Mouse (Mus musculus): Measurements from ENCODE around the gene Zfp867.

Zfp867 gene

DNA sequence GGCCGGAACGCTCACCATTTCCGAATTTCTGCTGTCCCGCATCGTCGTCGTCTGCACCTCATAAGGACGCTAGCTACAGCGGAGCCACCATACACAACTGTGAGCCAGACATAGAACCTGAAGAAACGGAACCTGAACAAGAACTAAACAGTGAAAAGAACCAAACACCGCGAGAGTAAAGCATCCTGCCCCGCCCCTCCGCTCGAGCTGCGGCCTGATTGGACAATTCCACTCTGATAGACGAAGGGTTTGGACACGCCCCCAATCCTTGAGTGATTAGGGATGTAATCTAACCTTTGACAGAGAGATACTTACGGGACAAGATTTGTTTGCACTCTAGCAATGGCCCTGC lies at the start of gene Zfp867:
Zfp867 (minus strand) TSS at position 149 of the 352 bp plus-strand sequence.
- DNase-seq: peak; percentile 88 to 89

DNA sequence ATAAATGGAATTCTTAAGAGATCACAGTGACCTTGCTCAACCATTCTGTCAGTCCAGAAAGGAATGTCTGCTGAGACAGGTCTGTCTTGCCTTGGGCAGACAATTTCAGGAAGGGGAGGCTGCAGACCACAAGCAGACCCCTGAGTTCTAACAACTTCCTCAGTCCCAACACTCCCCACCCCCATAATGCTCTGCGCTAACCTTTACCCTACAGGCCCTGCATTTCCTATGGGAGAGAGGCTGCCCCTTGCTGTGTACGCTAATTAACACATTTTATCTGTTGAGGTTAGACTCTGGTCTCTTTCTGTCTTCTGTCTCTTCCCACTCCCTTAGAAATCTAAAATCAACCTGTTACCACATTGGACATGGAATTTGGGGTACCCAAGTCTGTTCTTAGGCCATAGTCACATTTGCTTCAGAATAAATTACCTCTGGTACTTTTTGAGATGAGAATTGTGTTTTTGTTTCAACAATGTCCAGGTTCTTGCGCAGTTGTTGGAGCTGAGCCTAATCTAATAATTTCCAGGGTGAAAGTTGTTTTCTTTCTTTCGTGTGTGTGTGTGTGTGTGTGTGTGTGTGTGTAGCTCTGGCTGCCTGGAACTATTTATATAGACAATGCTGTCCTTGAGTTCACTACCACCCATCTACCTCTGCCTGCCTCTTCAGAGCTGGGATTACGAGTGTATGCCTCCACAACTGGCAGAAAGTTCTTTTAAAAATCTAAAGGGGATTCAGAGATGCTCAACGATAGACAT lies 47.6 kb upstream of the Zfp867 start:
- DNase-seq: no peak

DNA sequence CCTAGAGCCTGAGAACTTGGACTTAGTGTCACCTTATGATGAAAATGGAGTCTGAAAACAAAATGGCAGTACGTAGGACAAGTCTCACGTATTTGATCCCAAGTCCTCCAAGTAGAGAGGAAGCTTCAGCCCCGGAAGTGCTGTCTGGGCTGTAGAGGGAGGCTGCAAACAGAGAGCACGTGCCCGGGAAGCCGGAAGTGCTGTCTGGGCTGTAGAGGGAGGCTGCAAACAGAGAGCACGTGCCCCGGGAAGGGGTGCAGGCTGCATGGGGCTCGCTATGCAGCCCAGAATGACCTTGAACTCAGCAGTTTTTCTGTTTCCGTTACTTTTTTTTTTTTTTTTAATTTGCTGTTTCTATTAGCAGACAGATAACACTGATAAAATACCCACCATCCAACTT lies 46.0 kb upstream of the Zfp867 start:
- DNase-seq: no peak

DNA sequence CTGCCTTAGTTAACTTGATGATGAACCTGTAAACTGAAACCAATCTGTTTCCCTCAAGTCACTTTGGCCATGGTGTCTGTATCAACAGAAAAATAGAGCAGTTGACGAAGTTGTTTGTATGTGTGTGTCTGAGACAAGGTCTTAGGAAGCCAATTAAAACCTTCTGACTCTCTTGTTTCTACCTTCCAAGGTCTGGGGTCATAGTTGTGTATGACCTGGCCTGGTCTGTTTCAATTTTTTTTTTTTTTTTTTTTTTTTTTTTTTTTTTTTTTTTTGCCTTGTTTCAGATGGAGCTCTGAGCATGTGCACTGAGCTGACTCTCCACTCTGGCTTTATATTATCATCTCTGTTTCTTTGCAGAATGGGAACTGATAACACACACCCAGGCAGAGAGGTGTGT lies 45.2 kb upstream of the Zfp867 start:
- no peak for DNase-seq

DNA sequence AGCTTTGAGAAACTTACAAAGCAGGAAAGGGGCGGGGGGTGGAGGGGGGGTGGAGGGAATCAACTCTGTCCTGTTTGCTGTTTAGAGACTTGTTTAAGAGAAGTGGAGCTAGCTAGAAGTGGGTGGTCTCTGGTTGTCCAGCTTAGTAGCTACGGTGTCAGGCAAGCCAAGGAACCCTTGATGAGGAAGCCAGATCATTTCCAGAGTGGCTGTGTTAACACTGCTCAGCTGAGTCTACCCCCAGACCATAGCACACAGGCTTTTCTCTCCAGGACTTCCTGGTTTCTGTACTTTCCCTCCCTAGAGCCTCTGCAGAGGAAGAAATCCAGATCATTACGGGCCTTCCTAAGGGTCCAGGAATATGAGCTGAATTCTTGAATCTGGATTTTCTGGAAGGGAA lies 42.5 kb upstream of the Zfp867 start:
- no peak for DNase-seq

DNA sequence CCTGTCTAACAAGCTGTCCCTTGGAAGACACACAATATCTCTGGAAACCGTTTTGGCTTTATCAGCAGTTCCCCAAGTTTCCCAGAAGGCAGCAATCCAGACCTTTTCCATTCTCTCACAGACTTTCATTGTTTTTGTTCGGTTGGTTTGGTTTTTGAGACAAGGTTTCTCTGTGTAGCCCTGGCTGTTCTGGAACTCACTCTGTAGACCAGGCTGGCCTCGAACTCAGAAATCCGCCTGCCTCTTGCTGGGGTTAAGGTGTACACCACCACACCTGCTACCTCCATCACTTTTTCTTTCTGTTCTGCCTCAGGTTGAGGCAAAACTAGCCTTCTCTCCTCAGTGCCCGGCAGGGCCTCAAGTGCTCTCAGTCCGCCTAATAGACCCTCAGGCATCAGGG lies 42.1 kb upstream of the Zfp867 start:
- DNase-seq: no peak

DNA sequence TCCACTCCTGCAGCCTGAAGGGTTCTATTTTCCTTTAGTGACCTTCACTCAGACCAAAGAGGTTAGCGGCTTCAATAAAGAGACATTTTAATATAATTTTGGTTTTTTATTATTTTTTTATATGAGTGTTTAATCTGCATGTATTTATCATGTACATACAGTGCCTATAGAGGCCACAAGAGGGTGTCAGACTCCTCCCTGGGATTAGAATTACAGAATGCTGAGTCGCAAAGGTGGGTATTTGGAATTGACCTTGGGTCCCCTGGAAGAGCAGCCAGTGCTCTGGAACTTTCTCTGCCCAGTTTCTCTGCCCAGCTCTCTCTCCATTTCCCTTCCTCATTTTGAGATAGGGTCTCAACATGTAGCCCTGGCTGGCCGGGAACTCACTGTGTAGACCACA lies 41.3 kb upstream of the Zfp867 start:
- no peak for DNase-seq

DNA sequence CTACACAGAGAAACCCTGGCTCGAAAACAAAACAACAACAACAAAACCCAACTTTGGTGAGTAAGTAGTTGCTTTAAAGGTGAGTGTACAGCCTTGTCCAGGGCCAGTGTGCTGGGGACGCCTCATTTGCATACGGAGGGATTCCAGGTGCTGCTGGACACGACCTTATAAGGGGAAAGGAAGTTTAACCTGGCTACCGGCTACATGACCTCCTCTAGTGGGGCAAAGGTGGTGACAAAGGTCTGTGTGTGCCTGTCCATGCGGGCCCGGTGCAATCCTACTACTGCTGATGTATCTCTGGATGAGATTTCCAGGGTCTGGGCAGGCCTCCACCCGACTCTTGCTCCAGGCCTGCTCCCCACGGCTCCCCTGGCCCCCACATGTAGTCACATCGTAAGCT lies 40.5 kb upstream of the Zfp867 start:
- no peak for DNase-seq

DNA sequence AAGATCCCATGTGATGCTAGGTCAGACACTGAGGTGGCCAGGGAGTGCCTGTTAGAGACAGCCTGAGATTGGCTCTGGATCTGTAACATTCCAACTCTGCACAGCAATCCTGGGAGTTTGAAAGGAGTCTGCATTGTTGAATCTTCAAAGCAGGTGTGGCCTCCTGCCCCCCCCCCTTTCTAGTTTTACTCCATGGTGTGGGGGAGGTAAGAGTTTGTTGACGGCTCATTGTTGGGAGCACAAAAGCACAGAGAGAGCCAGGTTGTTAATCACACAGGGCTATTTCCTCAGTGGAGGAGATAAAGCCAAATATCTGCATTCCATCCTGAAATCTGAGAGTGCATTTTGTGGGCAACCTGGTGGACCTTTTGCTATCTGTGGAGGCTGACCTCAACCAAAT lies 39.3 kb upstream of the Zfp867 start:
- no peak for DNase-seq

DNA sequence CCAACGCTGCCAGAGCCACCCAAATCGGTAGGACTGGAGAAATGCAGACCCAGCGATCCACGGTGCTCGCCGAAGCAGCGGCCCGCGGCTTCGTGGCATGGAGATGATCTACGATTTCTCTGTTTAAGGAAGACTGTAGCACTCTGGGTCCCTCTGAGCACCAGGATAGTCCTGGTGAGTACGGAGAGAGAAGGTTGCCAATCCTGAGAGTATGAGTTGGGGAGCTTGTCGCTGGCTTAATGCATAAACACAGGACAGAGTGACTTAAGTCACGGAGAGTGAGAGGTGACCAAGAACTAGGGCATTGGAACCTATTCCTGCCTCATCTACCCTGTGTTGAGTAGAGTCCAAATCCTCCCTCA lies 34.4 kb upstream of the Zfp867 start:
- no peak for DNase-seq

DNA sequence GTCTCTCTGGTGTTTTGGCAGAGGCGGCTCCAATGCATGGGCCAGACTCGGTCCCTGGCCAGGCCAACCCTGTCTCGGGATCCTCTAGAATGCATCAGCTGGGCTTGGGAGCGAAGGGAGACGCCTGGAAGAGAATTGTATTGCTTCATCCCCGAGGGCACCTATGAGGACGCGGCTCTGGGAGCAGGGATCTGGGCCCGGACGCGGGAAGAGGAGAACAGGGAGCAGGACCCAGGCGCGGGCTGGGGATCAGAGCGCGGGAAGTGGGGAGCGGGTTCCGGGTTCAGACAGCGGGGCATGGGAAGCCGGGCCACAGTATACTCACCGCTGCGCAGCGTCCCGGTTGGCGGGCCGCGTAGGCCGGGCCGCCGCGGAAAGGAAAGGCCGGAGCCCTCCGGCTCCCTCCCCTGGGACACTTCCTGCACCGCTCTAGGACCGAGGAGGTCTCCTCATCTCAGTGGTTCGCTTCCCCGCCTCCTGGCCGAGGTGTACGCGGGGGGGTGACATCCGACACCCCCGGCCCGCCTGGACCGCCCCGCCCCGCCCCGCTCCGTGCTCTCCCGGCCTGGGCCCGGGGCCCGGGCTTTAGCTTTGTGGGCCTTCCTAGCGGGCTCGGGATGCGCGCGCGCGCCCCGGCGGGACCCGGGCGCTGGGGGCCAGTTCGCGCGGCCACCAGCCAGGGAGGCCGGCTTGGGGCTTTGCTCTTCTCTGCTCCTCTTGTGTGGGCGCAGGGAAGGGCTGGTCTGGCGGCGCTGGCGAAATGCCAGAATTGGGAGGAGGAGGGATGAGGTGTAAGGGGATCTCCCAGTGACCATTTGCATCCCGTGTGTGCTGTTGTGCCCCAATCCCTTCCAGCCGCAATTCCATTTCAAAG lies 33.8 kb upstream of the Zfp867 start:
- DNase-seq: peak; percentile 81 to 84

DNA sequence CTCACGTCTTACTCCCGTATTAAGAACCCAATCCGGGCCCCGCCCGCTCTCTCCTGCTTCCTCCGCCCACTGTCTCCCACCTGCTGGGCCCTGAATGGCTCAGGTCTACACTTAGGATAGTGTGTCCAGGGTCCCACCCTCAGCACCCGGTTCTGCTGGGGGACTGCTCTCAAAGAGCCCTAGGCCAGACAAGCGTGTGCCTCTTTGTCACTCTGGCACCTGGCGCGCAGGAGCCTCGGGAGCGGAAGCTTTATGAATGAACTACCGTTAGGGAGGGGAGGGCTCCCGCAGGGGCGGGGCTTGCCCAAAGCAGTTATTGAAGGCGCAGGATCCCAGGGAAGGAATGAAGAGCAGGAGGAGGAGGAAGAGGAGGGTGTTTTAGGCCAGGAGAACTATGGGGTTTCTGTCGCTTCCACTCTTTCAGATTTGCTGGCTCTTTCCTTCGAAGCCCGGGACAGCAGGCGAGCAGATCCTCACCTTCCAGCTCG lies 33.1 kb upstream of the Zfp867 start:
- DNase-seq: peak; percentile 64 to 73

DNA sequence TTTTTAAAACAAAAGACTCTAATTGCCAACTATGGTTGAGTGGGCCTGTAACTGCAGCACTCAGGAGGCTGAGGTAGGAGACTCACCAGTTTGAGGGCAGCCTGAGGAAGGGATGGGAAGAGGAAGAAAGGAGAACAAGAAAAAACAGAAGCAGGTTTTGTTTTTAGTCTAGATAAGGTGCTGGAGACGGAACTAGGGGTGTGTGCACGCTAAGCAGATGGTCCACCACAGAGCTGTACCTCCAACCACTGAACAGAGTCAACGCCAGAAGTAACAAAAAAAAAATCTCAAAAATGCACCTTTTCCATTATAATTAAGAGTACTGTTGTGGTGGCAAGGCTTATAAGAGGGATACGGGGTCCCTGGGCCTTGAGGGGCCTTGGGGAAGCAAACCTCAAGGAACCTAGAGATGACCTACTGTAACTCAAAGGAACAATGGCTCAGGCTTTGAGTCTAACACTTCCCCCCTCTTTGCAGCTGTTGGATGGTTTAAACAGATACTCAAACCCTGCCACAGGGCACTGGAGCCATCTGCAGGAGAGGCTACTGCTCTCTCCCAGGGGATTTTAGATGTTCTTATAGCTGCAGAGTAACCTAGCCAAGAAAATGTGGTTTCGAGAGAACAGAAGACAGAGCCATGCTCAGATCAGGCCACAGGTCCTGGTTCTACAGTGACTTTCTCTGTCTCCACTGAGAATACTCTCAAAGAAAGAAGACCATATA lies 29.9 kb upstream of the Zfp867 start:
- DNase-seq: no peak

DNA sequence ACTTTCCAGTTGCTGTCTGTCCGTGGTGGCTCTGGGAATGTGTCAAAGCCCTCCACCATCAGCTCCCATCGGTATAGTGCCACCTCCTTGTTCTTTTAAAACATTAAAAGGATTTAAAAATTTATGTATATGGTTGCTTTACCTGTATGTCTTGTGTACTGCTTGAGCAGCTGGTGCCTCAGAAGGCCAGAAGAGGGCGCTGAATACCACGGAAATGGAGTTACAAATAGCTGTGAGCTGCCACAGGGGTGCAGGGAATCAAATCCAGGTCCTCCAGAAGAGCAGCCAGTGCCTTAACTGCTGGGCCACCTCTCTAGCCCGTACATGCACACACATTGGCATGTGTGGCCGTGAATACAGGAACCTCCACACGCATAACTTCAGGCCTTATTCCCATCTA lies 25.5 kb upstream of the Zfp867 start:
- no peak for DNase-seq

DNA sequence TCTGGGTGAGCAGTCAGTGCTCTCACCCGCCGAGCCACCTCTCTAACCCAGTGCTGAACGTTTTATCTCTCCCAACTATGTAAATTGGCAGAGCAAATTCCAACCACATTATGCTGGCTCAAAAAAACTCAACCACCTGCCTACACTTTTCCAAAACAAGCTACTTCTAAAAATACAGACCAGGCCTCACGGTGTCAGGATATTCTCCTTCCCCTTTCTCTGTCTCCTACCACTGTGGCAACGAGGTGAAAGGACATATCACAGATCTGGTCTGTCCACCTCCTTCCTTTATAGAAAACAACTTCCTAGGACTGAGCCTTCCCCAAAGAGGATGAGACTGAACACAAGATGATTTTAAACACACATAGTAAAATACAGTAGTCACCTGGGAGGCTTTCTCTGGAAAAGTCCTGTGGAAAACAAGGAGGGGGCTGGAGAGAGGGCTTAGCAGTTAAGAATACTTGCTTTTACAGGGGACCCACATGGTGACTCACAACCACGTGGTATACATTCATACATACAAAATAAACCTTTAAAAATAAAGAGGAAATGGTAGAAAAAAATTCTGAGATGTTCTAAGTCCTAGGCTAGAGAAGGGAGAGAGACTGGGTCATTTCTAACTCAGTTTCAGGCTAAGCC lies 24.5 kb upstream of the Zfp867 start:
- DNase-seq: no peak

DNA sequence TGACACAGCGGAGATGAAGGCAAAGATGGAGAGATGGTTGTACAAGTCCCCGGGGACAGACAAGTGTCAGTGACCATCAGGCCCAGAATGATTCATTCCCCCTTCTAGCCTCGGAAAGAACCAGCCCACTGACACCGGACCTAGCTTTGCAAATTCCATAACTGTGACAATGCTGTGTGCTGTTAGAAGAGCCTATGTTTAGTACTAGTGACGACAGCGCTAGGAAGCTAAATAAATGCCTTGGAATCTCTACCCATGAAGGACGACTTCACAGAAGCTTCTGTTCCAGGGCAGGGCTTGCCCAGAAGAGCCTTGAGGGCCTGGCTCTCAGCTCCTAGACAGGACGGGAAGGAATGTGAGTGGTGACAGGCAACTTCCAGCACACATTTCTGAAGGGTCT lies 13.9 kb upstream of the Zfp867 start:
- DNase-seq: no peak

DNA sequence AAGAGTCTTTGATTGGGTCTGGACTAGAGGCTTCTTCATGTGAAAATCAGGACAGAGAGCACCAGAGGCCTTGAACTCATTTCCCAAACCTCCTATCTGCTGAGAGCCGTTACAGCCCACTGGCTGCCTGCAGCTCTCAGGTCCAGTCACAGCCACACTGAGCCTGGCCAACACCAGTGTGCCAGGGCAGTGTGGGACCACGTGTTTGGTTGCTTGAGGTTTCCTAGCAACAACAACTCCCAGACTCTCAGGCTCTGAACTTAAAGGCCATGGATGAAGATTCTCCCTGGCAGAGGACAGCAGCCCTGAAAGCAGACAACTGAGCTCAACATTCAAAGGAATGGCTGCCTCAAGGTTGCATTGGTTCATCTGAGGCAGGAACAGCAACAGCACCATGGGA lies 13.4 kb upstream of the Zfp867 start:
- DNase-seq: no peak

DNA sequence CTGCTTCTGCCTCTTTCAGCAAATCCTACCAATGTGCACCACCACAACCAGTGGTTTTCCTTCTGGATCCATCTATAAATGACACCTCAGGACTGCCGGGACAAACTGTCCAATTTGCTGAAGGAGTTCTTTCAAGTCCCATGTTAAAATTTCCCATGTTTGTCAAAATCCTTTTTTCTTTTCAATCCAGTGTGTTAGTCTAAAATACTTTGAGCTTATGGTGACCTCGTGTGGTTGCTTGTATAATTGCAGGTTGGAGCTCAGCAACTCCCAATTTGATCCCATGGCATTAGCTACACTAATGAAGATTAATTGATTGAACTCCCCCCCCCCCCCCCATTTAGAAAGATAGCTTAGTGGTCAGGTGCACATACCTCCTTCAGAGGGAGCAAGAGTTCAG lies 10.9 kb upstream of the Zfp867 start:
- DNase-seq: peak; percentile 46 to 69

DNA sequence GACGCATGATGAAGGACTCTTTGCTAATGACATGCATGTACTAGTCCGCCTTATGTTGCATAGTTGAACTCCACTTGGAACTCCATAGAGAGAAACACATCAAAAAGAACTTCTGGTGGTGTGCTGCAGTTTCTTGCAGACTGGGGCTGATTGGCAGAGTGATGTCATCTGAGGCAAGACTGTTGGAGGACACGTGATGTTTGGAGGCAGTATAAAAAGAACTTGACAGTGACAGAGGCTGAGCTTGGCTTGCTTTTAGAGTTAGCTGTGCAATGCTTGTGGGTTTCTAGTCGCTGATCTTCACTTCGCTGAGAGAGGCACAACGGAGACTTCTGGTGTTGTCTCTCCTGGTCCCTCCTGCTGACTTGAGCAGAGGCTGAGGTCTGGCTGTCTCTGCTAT lies 5.0 kb upstream of the Zfp867 start:
- DNase-seq: no peak

DNA sequence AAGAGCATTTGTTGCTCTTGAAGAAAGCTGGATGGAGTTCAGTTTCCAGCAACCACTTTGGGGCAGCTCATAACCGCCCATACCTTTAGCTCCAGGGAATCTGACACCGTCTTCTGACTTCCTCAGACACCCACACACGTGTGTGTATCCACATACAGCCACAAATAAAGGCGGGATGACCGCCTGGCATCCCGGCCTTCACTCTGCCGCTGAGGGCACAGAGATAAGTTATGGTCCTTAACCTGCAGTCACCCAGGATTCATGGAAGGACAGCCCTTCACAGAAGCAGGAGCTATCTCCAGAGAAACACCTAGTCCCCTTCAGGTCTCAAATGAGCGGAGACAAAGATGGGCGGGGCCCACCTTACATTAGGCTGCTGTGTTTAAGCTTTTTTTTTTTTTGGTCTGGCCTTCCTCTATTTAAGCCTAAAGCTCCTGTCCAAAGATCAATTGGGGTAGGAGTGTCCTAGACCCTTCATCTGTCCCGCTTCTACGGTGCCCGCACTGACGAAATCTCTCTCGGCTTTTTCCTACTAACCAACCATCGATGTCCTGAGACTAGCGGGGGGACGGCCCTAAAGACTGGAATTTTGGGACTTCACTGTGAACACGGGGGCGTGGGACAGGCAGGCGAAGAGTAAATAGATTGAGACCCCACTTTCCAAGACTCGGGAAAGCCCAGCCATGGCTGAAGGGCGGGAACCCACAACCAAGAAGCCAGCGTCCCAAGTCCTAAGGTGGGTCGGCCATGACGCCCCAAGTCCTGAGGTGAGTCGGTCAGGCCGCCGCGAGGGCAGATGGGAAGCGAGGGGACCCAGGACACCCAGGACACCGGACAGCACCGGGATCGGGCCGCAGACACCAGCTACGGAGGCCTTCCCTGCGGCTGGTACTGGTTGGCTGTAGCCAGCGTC lies 605 bp downstream of the Zfp867 start:
- no peak for DNase-seq

DNA sequence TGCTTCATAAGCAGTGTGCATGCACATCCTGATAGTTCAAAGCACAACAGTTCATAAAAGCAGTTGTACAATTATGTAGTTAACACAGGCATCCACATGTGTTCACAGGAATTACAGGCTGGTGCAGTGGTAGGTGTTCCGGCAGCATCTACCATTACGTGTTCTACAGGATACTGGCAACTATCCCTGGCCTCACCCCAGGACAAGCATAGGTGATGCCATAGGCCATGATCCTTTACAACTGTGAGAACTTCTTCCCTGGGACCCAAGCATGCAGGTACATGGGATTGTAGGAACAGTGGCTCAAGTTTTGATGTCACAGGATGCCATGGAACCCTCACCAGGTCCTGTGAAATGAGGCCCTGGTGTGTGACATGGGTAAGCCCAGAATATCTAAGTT lies 11.8 kb downstream of the Zfp867 start:
- no peak for DNase-seq

DNA sequence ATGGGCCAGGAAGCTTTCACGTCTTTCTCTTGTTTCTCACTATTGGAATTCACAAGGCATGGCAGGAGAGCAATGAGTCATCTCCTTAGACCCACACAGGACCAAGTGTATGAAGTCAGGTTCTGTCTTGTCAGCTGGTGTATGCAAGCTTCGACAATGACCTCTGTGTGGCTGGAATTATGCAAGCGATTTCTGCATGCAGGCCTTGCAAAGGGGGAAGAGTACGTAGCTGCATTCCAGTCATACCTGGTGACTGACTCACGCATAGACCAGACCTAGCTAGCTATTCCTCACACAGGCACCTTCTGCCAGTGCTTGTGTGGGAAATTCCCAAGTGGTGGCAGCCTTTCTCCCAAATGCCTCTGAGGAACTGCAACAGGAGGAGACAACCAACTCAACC lies 13.3 kb downstream of the Zfp867 start:
- DNase-seq: no peak
